Mouse (Mus musculus) limb, embryonic 12.5 days (tissue): ENCODE measurements at regions not wholly inside any gene's neighbourhood (a gene's known extent, or its start where the extent isn't known, plus 50 kb on each side); places are given as distances from the start of the nearest gene placed in this dataset. TPM values are rescaled to one million over a fixed set of nuclear protein-coding genes. Genes with fewer than 3 reads are reported as not detected.

Source experiments
- ATAC-seq: fragments of 200-750 bp; cut with Nextera tagmentation; 2 replicates; pipeline ENCODE4 v1.8.0; 2017; ENCODE audit warnings: low read depth, moderate TSS enrichment; ENCODE audit not compliant: insufficient number of reproducible peaks, insufficient read depth, low FRiP score, low TSS enrichment
- H3K27ac ChIP-seq: fragments of 300-500 bp; sonication (generic); 2 replicates; pipeline ENCODE4 v1.5.1; 2016; ENCODE audit warnings: mild to moderate bottlenecking, moderate library complexity
- H3K27me3 ChIP-seq: fragments of 300-500 bp; sonication (generic); 2 replicates; pipeline ENCODE4 v1.6.1; 2016; ENCODE audit warnings: mild to moderate bottlenecking, moderate library complexity
- H3K36me3 ChIP-seq: fragments of 300-500 bp; sonication (generic); 2 replicates; pipeline ENCODE4 v1.6.1; 2016; ENCODE audit warnings: mild to moderate bottlenecking, moderate library complexity
- H3K4me1 ChIP-seq: fragments of 300-500 bp; sonication (generic); replicated peaks from 2 replicates; pipeline ENCODE4 v1.6.1; 2016
- H3K4me2 ChIP-seq: fragments of 300-500 bp; sonication (generic); 2 replicates; pipeline ENCODE4 v1.6.1; 2016; ENCODE audit warnings: mild to moderate bottlenecking, moderate library complexity
- H3K4me3 ChIP-seq: fragments of 300-500 bp; sonication (generic); replicated peaks from 2 replicates; pipeline ENCODE4 v1.5.1; 2016; ENCODE audit warnings: mild to moderate bottlenecking
- H3K9ac ChIP-seq: fragments of 300-500 bp; sonication (generic); replicated peaks from 2 replicates; pipeline ENCODE4 v1.6.1; 2016; ENCODE audit warnings: mild to moderate bottlenecking, moderate library complexity
- H3K9me3 ChIP-seq: fragments of 300-500 bp; sonication (generic); 2 replicates; pipeline ENCODE4 v1.6.1; 2016; ENCODE audit warnings: mild to moderate bottlenecking, moderate library complexity
- WGBS: fragments of 180-500 bp; shearing (Covaris S2); methylation state at CpG from one replicate; pipeline ENCODE4 v1.1.7; 2016; 5-methylcytosine and 5-hydroxymethylcytosine counted together
- microRNA-seq: library from miRNA; unstranded; fragments of <30 nt; microRNA quantifications from one replicate; pipeline ENCODE4, GENCODE M21; 2017

DNA sequence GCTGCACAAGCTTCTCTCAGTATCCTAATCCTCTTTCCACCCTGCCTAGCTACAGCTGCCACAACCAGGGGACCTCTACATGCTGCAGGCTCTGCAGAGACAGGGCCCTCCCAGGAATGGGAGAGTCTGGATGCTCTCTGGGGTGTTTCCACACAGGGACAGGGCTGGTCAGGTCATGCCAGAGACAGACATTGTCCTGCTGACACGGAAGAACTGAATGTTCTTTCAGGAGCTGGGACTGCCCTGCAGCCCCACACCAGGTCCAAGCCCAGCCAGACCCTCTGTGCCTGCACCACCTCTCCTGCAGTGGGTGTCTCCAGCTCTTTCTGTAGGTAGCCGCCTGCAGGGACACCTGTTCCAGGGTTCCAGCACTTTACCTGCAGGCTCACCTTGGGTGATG, 52.8 kb upstream of the Gata5 start:
- Histone ChIP-seq H3K36me3 (no peaks in the 10 kb centered on the region), H3K4me3 (peak overlapping the region; percentile 7; the same call in 1 of the 2 replicates), H3K9me3 (no peaks in the 10 kb centered on the region), H3K4me1 (peaks cover 11% of the 10 kb centered on the region; the same call in 1 of the 2 replicates), H3K27me3 (peaks cover 94% of the 10 kb centered on the region), H3K9ac (no peak overlapping the region), H3K4me2 (no peak overlapping the region), H3K27ac (no peak overlapping the region)
- 53% methylated on average over 2 of the region's 2 CpGs for WGBS
- ATAC-seq: no peak

DNA sequence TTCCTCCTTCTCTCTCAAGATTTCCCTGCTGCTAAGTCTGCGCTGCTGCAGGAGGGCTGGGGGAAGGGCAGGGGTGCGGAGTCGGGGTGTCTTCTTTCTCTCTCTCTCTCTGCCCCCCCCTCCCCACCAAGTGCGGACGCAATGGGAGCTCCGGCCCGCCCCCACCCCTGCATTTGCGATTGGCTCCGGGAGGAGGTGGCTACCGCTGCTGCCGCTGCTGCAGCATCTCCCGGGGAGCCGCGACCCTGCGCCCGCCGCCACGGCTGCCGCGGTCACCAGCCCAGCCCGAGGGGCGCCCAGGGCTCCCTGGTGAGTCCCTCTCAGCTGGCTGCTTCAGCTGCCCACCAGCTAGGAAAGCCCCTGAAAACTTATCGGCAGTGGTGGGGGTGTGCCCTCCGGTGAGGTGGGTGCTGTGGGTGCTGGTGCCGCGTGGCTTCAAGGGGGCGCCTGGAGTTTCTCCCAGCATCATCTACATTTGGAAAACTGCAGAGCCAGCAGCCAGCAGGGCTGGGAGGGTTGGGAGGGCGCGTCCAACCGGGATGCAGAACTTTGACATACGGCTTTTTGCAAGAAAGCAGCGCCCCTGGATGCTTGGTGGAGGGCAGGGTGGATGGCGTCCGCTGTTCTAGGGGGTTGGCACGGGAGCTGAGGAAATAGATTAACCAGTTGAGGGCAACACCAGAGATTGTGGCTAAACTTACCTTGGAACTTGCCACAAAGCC, 51.6 kb upstream of the Gata5 start:
- peaks cover 11% of the 10 kb centered on the region; the same call in 1 of the 2 replicates for H3K4me1 ChIP-seq
- H3K9ac ChIP-seq: peak overlapping the region; percentile 52; the same call in 1 of the 2 replicates
- WGBS: 2% methylated on average over 25 of the region's 35 CpGs
- H3K27me3 ChIP-seq: peaks cover 93% of the 10 kb centered on the region
- H3K9me3 ChIP-seq: no peaks in the 10 kb centered on the region
- H3K27ac ChIP-seq: no peak overlapping the region
- ATAC-seq: no peak
- peak overlapping the region; percentile 47 for H3K4me3 ChIP-seq
- H3K36me3 ChIP-seq: no peaks in the 10 kb centered on the region
- H3K4me2 ChIP-seq: peak overlapping the region; percentile 78

DNA sequence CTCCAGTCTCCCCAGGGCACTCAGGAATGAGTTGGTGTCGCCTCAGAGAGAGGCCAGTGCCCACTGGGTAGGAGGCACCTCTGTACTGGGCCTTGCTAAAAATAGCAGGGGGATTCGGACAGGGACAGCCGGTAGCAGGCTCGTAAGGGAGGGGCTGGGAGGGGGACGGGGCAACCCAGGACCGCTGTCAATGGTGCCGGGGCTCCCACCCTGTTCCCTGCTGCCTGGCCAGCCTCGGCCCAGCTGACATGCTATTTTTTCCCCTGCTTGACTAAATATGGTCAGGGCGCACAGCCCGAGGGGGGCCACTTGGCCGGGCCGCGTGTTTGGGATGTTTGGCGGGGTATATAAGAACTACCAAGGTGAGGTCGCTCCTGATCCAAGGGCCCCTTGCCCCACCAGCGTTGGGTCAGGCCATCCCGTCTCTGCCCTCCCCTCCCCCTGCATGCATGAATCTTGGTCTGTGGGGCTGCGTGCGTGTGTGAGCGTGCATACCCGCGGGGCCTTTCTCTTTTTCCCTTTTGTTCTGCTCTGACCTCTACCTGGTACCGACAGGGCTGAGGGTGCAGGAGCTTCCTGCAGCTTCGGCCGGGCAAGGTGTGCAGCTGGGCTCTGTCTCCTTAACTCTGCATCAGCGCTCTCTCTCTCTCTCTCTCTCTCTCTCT, 50.9 kb upstream of the Gata5 start:
- peaks cover 11% of the 10 kb centered on the region; the same call in 1 of the 2 replicates for H3K4me1 ChIP-seq
- H3K36me3 ChIP-seq: no peaks in the 10 kb centered on the region
- 3% methylated on average over 26 of the region's 26 CpGs for WGBS
- peak overlapping the region; percentile 52; the same call in 1 of the 2 replicates for H3K9ac ChIP-seq
- H3K27me3 ChIP-seq: peaks cover 86% of the 10 kb centered on the region
- H3K4me3 ChIP-seq: peak overlapping the region; percentile 47
- ATAC-seq: peak; percentile 66; the same call in 1 of the 2 replicates
- H3K27ac ChIP-seq: no peak overlapping the region
- H3K4me2 ChIP-seq: peak overlapping the region; percentile 78
- no peaks in the 10 kb centered on the region for H3K9me3 ChIP-seq

Small RNAs in the stretch of these regions (microRNA-seq; reads per million reads assigned to microRNA genes)
- not detected for gene Mir133a-2
- gene Mir1a-1: 2.6 reads per million, percentile 5 among the genes with 10 or more reads in this experiment
